Mouse (Mus musculus): ENCODE results near the gene Lrmda.

The Lrmda gene

DNA sequence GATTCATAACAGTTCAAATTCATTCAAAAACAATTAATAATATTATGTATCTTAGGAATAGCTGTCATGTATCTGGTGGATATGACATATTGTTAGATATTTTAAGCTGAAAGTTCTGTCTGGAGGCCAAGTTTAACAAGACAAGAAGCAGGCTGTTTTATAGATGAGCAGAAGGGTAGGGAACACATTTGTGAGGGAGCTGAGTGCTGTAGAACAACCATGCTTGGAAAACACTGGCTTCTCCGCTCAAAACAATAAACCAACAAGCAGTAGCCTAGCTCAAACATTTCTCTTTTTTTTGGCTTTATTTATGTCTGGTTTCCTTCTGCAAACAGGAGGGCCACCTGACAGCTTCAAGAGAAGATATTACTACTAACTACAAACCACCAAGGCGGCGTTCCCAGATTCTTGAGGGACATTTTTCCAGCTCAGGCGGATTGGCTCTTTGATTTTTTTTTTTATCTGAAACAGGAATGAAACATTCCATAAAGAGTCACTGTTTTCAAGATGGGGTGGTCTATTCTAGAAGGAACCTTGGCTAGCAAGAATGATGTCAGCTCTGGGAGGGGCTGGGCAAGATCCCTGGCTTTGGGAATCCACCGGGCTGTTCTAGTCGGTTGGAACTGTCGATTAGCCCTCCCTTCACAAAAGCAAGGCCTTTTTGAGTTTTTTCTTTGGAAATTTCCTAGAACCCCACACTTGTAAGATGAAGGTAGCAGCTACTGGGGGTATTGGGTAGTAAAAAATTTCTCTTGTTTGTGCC, 304.2 kb downstream of the Lrmda start:
- DNase-seq (ENCODE audit: low read depth, low spot score) = no peak

DNA sequence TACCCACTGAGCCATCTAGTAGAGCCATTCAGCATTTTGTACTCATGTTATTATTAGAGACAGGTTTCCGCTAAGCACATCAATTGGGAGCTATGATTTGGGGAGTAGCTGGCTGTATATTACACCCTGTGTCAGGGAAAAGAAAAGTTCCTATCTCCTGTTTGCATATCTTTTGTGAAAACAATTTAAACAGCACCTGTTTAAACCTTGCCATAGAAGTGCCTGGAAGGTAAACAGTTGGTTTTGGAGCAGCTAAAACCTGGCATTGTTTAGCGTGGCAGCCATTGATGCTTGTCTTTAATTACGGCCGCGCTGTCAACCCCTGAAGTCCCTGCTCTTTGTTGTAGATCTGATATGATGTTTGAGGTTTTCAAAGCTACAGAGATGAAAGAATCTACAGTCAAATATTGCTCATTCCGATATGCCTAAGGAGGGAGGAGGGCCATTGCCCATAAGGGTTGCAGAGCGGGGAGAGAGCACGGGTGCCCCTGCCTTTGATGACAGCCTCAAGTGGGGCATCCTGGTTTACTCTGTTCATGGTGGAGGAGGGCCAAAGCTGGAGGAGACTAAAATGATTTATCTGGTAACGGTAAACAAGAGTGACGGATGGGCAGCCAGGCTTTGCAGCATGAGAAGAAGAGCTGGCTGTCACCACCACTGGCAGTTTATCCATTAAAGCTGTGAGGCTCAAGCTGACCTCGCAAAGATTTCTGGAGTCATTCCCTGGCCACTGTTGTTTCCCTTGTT, 306.9 kb downstream of the Lrmda start:
- DNase-seq (ENCODE audit: low read depth, low spot score) = no peak

DNA sequence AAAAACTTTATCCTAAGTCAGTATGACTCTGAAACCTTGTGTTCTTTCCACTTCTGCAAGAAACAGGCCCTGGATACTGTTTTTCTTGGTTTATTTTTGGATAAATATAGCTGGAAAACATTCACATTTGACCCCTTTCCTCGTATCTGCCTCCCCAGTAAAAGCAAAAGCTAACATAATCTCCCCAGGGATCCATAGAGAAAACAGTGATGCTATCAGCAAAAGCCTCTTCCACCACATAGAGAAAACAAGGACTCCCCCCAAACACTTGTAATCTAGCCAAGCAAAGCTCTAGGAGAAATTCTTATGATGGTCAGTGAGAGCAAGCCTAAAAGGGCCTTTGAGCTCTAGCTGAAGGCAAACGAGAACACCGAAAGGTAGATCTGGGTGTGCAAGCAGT, 309.7 kb downstream of the Lrmda start:
- no peak for DNase-seq (ENCODE audit: low read depth, low spot score)

DNA sequence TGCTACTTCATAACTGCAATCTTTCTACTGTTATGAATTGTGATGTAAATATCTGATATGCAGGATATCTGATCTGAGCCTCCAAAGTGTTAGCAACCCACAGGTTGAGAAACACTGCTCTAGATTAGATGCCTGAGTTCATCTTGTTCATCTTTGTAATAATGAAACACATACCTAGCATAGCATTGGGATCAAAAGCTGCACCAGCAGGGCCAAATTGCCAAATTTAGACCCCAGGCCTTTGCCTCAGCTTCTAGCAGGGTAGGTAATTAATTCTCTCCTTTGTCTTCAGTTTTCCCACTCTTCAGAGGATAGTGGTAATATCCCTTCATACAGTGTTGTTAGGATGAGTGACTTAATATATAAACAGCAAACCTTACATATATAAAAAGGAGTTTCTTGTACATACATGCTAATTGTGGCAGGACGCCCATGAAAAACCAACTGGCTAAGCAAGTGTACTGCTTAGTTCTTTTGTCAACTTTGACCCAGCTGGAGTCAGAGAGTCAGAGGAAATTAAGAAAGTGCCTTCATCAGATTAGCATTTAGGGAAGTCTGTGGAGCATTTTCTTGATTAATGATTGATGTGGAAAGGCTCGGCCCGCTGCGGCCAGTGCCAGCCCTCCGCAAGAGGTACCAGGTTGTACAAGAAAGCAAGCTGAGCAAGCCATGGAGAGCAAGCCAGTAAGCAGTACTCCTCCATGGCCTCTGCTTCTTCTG, 315.7 kb downstream of the Lrmda start:
- no peak for DNase-seq (ENCODE audit: low read depth, low spot score)

DNA sequence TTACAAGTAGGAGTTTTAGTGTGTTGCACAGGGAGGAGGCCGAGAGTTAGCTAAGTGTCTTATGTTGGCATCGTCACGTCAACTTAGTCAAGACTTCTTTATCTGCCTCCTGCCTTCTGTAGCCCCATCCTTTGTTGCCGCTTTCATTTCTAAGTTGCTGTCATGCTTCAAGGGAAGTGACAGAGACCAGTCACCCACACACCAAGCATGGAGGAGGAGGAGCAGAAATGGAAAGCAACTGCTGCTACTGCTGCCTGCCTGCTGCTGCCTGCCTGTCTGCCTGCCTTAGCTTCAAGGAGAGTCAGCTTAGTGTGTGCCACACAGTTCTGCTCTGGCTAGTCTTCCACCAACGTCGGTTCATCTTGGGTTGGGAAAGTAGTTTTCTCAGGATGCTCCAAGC, 319.7 kb downstream of the Lrmda start:
- no peak for DNase-seq (ENCODE audit: low read depth, low spot score)

DNA sequence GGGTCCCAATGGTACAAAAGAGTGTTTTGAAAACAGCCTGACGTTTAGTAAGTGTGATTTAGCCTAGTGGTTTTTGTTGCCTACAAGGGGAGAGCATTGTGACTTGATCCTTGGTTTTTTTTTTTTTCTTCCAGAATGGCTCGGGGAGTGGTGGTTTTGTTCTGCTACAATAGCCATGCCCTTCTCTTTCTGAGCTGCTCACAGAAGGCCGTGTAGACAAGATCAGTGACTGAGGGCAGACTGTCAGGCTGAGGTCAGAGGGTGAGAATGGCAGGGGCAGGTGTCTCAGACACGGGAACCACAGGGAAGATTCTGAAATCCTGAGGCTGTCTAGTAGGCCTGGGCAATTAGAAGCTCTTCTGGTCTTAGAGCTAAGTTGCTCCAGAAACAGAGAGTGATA, 323.8 kb downstream of the Lrmda start:
- DNase-seq (ENCODE audit: low read depth, low spot score) = no peak

DNA sequence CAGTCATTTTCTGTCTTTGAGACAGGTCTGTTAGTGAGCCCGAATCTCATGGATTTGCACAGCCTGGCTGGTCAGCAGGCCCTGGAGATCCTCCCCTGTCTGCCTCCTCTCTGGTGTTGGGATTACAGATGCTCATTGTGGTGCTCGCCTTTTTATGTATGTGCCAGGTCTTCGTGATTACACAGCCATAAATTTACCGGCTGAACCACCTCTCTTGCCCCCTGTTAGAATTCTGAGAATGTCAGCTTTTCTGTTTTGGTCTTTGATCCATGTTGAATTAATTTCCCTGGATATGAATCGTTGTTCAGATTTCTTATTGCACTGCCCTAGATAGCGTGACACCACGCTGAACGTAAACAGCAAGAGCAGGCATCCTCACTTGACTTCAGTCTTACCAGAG, 325.7 kb downstream of the Lrmda start:
- DNase-seq (ENCODE audit: low read depth, low spot score) = no peak

DNA sequence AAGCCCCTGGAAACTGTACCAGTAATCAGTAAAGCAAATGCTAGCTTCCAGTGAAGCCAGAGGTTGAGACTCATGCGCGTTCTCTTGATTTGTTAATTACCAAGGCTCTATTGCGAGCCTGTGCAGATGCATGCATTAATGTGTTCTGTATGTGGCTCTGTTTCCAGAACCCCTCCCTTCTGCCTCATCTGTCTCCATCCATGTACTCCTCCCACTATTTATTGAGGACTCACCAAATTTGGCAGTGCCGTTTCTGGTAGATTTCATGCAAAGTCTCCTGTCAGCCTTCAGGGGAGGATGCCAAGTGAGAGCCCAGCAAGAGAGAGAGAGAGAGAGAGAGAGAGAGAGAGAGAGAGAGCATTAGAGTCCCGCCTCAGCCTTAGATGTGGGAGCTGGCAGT, 334.1 kb downstream of the Lrmda start:
- DNase-seq (ENCODE audit: low read depth, low spot score) = no peak

DNA sequence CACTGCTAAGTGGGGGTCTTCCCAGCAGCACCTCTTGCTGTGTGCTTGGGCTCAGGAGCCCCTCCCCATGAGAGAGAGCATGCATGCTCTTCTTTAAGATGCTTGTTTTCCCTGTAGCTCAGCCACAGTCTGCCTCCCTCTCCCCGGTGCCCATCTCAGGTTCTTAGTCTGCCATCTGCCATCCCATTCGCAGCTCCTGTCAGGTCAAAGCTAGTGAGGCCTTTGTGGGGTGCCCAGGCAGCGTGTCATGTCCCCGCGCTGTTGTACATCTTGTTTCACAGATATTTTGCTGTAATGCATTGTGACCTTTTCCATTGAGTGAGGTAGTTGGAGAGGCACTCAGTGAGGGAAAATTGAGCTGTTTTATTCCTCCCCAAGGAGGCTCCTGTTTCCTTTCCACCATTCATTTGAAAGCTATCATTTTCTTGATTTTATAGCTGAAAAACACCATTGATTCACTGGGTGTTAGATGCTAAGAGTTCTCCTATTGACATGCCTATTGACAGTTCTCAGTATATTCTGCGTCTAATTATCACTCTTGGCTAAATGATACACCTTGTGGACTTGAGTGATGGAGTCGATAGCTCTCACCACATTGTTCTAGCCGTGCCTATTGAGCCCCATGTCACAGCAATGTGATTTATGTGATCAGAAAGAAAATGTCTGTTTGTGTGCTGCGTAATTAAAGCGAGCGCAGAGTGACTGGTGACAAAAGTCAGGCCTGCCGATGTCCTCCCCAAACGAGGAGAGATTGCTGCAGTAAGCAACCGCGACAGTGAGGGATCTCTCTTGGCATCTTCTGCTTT, 335.5 kb downstream of the Lrmda start:
- DNase-seq (ENCODE audit: low read depth, low spot score) = no peak

DNA sequence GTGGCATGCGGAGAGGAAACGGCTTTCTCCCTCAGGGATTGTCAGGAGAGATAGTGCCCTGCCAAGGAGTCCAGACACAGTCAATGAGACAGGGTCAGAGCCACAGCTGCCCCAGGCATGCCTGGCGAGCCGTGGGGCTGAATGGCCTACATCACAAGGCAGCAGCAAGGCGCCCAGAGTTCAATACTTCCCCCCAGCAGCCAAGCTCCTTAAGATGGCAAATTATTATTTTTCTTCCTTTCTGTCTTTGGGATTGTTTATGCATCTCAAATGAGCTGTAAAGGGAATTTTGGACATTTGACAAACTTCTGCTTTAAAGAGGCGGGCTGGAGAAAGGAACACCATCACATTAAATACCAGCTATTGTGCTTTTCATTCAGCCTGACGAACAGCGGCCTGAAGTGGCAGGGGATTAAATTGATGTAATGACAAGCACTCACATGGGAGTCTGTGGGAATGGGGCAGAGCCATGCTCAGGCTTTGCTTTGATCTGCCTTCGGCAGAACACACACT, 338.5 kb downstream of the Lrmda start:
- no peak for DNase-seq (ENCODE audit: low read depth, low spot score)

DNA sequence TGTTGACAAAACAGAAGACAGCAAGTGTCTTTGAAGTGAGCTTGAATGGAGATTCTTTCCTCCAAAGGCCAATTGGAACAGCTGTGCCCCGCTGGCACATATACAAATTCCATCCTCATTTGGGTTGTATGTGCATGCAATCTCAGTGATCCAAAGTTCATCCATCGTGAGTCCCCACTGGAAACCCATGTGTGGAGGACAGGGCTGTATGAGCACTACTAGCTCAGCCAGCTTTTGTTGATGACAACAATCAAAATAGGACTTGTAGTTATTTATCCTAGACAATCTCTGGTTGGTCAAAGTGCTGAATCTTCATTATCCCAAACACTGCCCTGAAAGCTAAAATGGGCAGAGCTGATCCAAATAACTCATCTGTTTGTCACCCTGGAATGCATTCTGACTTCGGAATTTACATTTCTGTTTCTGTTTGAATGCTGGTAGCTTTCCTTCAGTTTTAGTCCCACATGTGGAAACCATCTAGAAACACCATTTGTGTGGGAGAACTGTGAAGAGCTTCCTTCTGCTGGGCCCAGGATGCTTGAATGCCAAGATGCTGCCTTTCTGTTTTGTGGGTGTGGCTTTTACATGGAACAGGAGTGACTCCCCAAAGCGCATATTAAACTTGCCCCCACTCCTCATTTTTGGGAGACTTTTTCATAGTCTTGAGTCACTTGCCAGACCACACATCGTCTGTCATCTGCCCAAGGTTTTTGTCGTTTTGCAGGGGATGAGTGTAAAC, 344.7 kb downstream of the Lrmda start:
- DNase-seq (ENCODE audit: low read depth, low spot score) = peak; percentile 68

DNA sequence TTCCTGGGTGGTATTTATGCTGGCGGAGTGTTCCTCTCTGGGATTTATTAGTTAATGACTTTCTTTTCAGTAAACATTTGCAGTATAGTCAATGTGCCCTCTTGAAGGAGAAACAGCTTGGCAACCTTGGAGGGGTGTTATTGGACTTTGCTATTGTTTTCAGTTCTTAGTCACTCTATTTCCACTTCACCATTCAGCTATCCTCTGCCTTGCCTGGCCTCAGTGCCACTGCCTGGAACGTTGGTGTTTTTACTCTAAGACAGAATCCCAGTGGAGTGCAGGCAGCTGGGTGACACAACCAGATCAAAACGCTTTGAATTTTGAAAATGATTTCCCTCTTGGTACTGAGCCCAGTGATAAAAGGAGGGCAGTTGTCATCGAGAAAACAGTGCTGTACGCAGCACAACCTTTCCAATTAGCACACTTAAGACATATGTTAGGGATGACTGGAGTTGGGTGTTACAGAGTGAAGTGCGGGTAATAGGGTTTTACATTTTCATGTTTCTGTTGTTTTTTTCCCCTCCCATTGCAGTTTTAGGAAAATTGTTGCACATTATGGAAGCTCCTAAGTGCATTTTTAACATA, 345.4 kb downstream of the Lrmda start:
- no peak for DNase-seq (ENCODE audit: low read depth, low spot score)

DNA sequence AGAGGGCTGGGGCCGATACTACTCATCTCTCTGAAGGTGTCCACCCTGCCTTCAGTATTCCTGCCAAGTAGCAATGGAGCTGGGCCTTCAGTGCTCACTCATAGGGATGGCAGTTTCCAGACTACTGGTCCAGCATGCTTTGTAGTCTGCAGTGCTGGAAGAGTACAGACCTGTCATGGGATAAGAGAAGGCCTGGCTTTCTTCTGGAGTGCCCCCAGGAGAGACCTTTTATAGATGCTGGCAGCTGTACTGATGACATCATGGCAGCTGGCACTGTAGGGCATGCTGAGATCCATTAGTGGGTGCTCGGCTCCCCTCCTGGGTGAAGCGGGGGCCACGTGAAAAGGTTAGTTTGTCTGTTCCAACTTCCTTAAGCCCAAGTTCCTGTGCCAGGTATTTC, 348.1 kb downstream of the Lrmda start:
- no peak for DNase-seq (ENCODE audit: low read depth, low spot score)

DNA sequence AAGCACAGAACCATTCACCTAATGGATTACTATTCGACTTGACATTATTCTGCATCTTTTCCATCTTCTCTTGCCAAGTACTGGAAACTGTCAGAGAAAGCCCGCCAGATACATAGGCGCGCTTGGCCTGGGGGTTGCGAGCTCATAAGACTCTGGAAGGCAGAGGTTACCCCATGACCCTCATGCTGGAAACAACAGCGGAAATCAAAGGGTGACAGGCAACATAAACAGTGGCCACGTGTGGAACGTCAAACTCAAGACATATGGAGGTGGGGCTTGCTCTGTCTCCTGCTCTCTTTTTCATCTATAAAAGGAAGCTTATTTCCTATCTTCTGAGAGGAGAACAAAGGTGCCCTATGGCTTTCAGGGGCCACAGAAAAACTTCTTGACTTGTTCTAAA, 351.6 kb downstream of the Lrmda start:
- no peak for DNase-seq (ENCODE audit: low read depth, low spot score)

DNA sequence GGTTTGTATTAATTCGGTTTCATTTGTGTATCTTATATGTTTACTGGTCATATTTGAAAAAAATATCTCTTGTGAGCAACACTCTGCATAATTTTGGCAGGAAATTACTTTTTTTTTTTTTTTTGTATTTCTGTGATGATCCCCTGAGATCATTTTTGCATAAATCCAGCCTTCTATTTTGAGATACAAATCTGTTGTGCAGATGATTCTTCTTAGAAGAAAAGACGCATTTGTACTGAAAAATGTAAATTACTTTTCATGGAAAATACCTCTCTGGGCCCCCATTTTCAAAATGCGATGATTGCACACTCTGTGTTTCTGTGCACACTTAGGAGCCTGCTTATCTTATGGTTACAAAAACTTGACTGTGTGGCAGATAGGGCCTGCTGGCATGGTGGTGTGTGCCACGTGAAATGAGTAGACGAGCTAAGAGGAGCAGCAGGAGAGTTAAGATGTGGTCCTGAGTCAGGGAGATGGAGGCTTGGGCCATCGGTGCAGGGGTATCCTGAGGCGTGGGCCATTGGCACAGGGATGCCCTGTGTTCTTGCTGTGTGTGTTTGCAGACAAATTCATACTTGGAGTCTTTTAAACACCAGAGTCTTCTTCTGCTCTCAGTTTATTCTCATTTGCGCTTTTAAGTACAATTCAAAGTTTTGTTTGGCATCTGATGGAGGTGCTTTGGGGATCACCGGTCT, 353.3 kb downstream of the Lrmda start:
- no peak for DNase-seq (ENCODE audit: low read depth, low spot score)

DNA sequence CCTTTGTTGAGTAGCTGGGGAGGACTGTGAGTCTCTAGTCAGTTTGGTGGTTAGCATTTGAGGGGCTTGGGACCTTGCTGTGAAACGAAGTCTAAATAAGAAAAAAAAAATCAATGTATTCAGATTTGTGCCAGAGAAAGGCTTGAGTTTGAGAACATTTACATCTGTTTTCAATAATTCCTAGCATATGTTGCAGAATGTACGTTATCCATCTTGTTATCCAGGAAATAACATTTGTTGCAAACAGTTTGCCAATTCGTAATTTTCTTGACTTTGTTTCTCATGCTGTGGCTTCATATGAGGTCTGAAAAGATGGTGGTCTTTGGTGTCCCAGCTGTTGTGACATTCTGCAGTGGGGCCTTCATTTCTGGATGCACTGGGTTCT, 353.8 kb downstream of the Lrmda start:
- DNase-seq (ENCODE audit: low read depth, low spot score) = no peak

DNA sequence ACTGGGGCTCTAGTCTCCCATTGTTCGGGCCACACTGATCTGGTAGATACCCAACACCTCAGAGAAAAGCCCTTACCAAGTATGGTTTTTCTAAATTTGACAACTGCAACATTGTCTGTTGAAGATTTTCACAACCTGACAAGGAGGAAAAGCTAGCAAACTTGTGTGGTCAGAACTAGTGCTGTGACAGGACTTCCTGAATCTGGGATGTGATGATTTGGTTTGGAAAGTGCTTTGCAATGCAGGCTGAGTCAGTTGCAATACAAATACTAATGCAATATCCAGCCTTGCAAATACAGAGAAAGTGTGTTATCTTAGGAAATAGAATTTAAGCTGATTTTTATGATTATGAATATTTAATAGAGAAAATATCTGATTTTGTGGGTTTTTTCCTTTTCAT, 357.6 kb downstream of the Lrmda start:
- DNase-seq (ENCODE audit: low read depth, low spot score) = no peak

DNA sequence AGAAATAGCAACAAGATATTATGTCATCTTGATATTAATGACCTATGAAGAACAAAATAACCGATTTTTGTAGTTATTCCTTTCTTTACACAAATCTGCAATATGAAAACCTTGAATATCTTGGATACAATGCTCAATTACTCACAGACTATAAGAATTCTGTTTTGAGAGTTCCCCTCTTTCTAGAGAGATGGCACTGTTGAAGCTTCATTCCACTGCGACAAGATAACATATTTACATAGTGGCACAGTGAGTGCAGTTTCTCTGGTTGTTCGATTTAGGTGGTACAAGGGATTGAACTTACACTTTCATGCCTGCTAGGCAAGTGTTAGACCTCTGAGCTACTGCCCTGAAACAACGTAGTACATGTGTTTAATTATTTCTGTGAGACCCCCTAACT, 362.6 kb downstream of the Lrmda start:
- DNase-seq (ENCODE audit: low read depth, low spot score) = no peak

DNA sequence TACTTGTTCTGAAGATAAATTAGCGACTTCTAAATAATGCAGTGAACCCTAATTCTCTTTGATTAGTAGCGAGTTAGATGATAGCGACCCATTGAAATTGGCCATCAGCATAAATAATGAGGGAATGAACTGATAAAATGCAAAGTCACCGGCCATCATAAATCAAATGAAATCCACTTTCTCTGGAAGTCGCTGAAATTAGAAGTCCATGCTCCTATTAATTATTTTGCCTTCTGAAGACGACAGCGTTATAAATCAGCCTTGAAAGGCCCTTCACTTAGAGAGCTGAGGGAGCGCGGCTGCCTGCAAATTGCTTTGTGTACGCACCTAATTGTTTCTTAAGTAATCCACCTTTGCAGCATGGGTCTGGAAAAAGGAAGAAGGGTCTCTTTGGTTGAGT, 374.1 kb downstream of the Lrmda start:
- DNase-seq (ENCODE audit: low read depth, low spot score) = no peak

DNA sequence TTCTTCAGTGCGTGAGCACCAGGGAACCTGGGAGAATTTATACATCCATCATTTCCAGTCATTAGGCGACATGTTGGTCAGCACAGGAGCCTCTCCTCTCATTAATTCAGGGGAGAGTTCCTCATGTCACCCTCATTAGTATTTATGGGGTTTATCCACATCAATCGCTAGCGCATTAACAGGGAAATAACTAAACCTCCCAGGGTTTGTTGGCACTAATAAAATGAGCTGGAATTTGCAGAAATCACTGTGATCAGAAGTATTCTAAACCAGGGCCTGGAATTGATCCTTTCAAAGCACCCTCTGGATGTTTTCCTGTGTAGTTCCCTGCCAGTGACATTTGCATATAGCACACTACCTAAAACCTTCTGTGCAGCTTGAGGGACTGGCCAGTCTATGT, 382.9 kb downstream of the Lrmda start:
- no peak for DNase-seq (ENCODE audit: low read depth, low spot score)

Data from 3T3-L1 (cell line).